Mouse (Mus musculus): ENCODE results near the gene Map3k13.
A peak's percentile ranks its signal among the peaks of the same experiment; 100 is the strongest.

GRCm38 (mm10) chr16:21769667-21770066 lies 24.5 kb upstream of the Map3k13 start:
- TF ChIP-seq CTCF (IDR thresholded peaks at IDR 0.05) (peak; percentile 73), POLR2A (IDR thresholded peaks at IDR 0.05; ENCODE audit: insufficient read depth, low read depth, low read length) (no peak)
